ENCODE assay signal across 29 mouse cellular contexts in genomic region chr11:5914940-5915339, GRCm38 (mm10). TPM values are rescaled to one million over a fixed set of nuclear protein-coding genes. Genes with fewer than 3 reads are reported as not detected.
DNase-seq lines count a peak whose midpoint lies in the region; TF ChIP-seq lines count a peak whose summit lies in the region.
"Had no signal": no experiment of that assay in that cellular context is flagged by ENCODE, and none has a peak within 500 bp of the region (broad histone marks: within the 10 kb centered on the region; RNA-seq: fewer than 3 reads in every experiment).

No protein-coding gene starts in this region.

- peaks cover 22% of the 10 kb centered on the region for H3K4me1 ChIP-seq in cerebellum, adult 2 months (ENCODE audit: control insufficient read depth, insufficient read depth, low read length)
- peaks cover 42% of the 10 kb centered on the region for H3K4me1 ChIP-seq in liver, adult 2 months (ENCODE audit: control insufficient read depth, insufficient read depth, low read length)
- H3K4me1 ChIP-seq: neural tube, embryonic 12.5 days had no signal

- H3K27ac ChIP-seq in cerebellum, adult 2 months (ENCODE audit: insufficient read depth, low read length): no peak overlapping the region
- peak overlapping the region; percentile 97 for H3K27ac ChIP-seq in liver, adult 2 months (replicated peaks; ENCODE audit: insufficient read depth, low read depth, low read length)
- H3K27ac ChIP-seq: embryonic facial prominence, embryonic 15.5 days; hindbrain, embryonic 13.5 days; liver, embryonic 14.5 days; macrophage; neural tube, embryonic 12.5 days had no signal

- peaks cover 11% of the 10 kb centered on the region; the same call in 1 of the 2 replicates for H3K36me3 ChIP-seq in liver, adult 2 months (ENCODE audit: control insufficient read depth, insufficient read depth, low read length)
- H3K36me3 ChIP-seq: embryonic facial prominence, embryonic 15.5 days; heart, embryonic 12.5 days; hindbrain, embryonic 13.5 days; neural tube, embryonic 12.5 days had no signal

- WGBS in cerebellum, adult 2 months: 72% methylated on average over 5 of the region's 5 CpGs
- WGBS in liver, adult 2 months: 14% methylated on average over 5 of the region's 5 CpGs

- no peaks in the 10 kb centered on the region for H3K27me3 ChIP-seq in cerebellum, adult 2 months (ENCODE audit: control insufficient read depth, insufficient read depth, low read length)
- no peaks in the 10 kb centered on the region for H3K27me3 ChIP-seq in liver, adult 2 months (ENCODE audit: control insufficient read depth, insufficient read depth, low read length)
- H3K27me3 ChIP-seq: heart, embryonic 12.5 days; hindbrain, embryonic 13.5 days; neural tube, embryonic 12.5 days had no signal

- H3K4me3 ChIP-seq in cerebellum, adult 2 months (replicated peaks; ENCODE audit: insufficient read depth, low read depth, low read length): no peak overlapping the region
- peak overlapping the region; percentile 58 for H3K4me3 ChIP-seq in liver, adult 2 months (ENCODE audit: insufficient read depth, low read depth, low read length)
- H3K4me3 ChIP-seq: embryonic facial prominence, embryonic 15.5 days; heart, embryonic 12.5 days; hindbrain, embryonic 13.5 days; neural tube, embryonic 12.5 days had no signal

- H3K9ac ChIP-seq in liver, adult 2 months (ENCODE audit: low read depth, low read length): peak overlapping the region; percentile 81
- H3K9ac ChIP-seq: embryonic facial prominence, embryonic 15.5 days; heart, embryonic 12.5 days; hindbrain, embryonic 13.5 days; liver, embryonic 14.5 days; neural tube, embryonic 12.5 days had no signal

- peaks cover 24% of the 10 kb centered on the region; the same call in 1 of the 2 replicates for H3K79me2 ChIP-seq in liver, adult 2 months (ENCODE audit: control insufficient read depth, insufficient read depth, low read length)

- DNase-seq in cerebellum, adult 9-11 months: peak; percentile 24
- no peak for DNase-seq in cerebellum, adult 2 months
- DNase-seq in heart, adult 11 months: peak; percentile 95
- no peak for DNase-seq in heart, postnatal 14 days
- peak; percentile 98 for DNase-seq in liver, adult 2 months (ENCODE audit: extremely low read depth, low read depth, low spot score)
- DNase-seq in liver: no peak
- peak; percentile 31 for DNase-seq in testis, postnatal 10 days (ENCODE audit: low spot score)
- no peak for DNase-seq in testis, postnatal 14 days (ENCODE audit: low spot score)
- DNase-seq: cerebellum, postnatal 25 days; embryo, embryonic 11 days; gastrocnemius, postnatal 14 days; heart, postnatal 10 days; kidney, adult 18-20 months; kidney, postnatal 4 days; right cerebral cortex, postnatal 14 days; thymus, postnatal 25 days had no signal

- TF ChIP-seq CTCF in cerebellum, adult 2 months (IDR thresholded peaks at IDR 0.05; ENCODE audit: borderline replicate concordance, insufficient read depth, low read depth, low read length): no peak
- TF ChIP-seq CTCF in liver, adult 2 months (IDR thresholded peaks at IDR 0.05; ENCODE audit: low read depth, low read length): no peak

- no peak for TF ChIP-seq POLR2A in cerebellum, adult 2 months (IDR thresholded peaks at IDR 0.05; ENCODE audit: borderline replicate concordance, insufficient read depth, low read length)
- TF ChIP-seq POLR2A in liver, adult 2 months (IDR thresholded peaks at IDR 0.05; ENCODE audit: extremely low read depth, insufficient read depth, low read length): peak; percentile 93

- intact Hi-C loops in heart, postnatal 14 days (cut with DNase I): no loop called here

RNA-seq across cellular contexts. Expression of gene Myl7, which starts 16.4 kb away (rescaled TPM):
- polyA plus RNA-seq in cerebellum, adult 2 months (2012; rRNA removed): not detected in 2 replicates
- total RNA-seq in heart, postnatal 14 days (2021): 100 to 1,000 TPM; 304 to 849 TPM
- 0.65 and 0.67 TPM in 2 replicates for total RNA-seq in liver, adult 2 months (2014; rRNA removed)
- 0.55 and 0.64 TPM in 2 replicates for polyA plus RNA-seq in liver, adult 2 months (2012; rRNA removed)
- total RNA-seq: adrenal gland, postnatal 36 days; gastrocnemius, postnatal 14 days; layer of hippocampus, postnatal 10 days; left cerebral cortex, adult 8-10 months; monocyte, adult 5-6 weeks had no signal
- polyA plus RNA-seq: forebrain, embryonic 14.5 days; frontal cortex, adult 2 months; inflammation-experienced regulatory T-cells, adult 6 months; macrophage had no signal

RNA-seq across cellular contexts. Expression of gene Gck, which starts 34.9 kb away (rescaled TPM):
- polyA plus RNA-seq in cerebellum, adult 2 months (2012; rRNA removed): 0.74 and 1.1 TPM in 2 replicates
- 1 to 10 TPM; 4.6 to 6.6 TPM for total RNA-seq in heart, postnatal 14 days (2021)
- 69.5 and 94.4 TPM in 2 replicates for total RNA-seq in liver, adult 2 months (2014; rRNA removed)
- polyA plus RNA-seq in liver, adult 2 months (2012; rRNA removed): 112 and 155 TPM in 2 replicates
- total RNA-seq: monocyte, adult 5-6 weeks had no signal
- polyA plus RNA-seq: inflammation-experienced regulatory T-cells, adult 6 months; macrophage had no signal

RNA-seq across cellular contexts. Expression of gene Pold2, which starts 36.8 kb away (rescaled TPM):
- 47.4 and 55.0 TPM in 2 replicates for polyA plus RNA-seq in cerebellum, adult 2 months (2012; rRNA removed)
- total RNA-seq in heart, postnatal 14 days (2021): 10 to 100 TPM; 31.0 to 33.0 TPM
- total RNA-seq in liver, adult 2 months (2014; rRNA removed): 10.7 and 22.1 TPM in 2 replicates
- 59.5 and 81.1 TPM in 2 replicates for polyA plus RNA-seq in liver, adult 2 months (2012; rRNA removed)

RNA-seq across cellular contexts. Expression of gene Ykt6, which starts 40.6 kb away (rescaled TPM):
- polyA plus RNA-seq in cerebellum, adult 2 months (2012; rRNA removed): 54.2 and 54.9 TPM in 2 replicates
- 10 to 100 TPM; 72.2 to 75.4 TPM for total RNA-seq in heart, postnatal 14 days (2021)
- total RNA-seq in liver, adult 2 months (2014; rRNA removed): 41.6 and 41.8 TPM in 2 replicates
- polyA plus RNA-seq in liver, adult 2 months (2012; rRNA removed): 37.4 and 39.9 TPM in 2 replicates

RNA-seq across cellular contexts. Expression of gene Aebp1, which starts 53.2 kb away (rescaled TPM):
- polyA plus RNA-seq in cerebellum, adult 2 months (2012; rRNA removed): 10.3 and 13.2 TPM in 2 replicates
- total RNA-seq in heart, postnatal 14 days (2021): 10 to 100 TPM; 27.1 to 32.5 TPM
- total RNA-seq in liver, adult 2 months (2014; rRNA removed): 0.83 and 1.7 TPM in 2 replicates
- polyA plus RNA-seq in liver, adult 2 months (2012; rRNA removed): 1.4 and 1.6 TPM in 2 replicates
- total RNA-seq: monocyte, adult 5-6 weeks had no signal

Comparison
In these comparisons a context has a peak if more than half of its experiments do, and no peak if none do; other contexts are left out.
1. DNase-seq: peak in cerebellum, adult 9-11 months (single experiment), heart, adult 11 months (single experiment), liver, adult 2 months (single experiment) and testis, postnatal 10 days (single experiment); none in cerebellum, adult 2 months (0 of 2), heart, postnatal 14 days (0 of 2), liver (single experiment) and testis, postnatal 14 days (single experiment).
2. RNA of gene Myl7, which starts 16.4 kb away (total RNA-seq): 304 to 849 TPM in heart, postnatal 14 days; 0.65 to 0.67 TPM in liver, adult 2 months; every median in the first group is over 100 times any median in the second.